Mouse (Mus musculus): ENCODE data around the gene Hsdl1. TPM values are rescaled to one million over a fixed set of nuclear protein-coding genes. Genes with fewer than 3 reads are reported as not detected.

Hsdl1 gene
- polyA plus RNA-seq (2017; shearing (Covaris generic)) = 10 to 100 TPM; 30.3 to 73.9 (median 72.5) TPM

DNA sequence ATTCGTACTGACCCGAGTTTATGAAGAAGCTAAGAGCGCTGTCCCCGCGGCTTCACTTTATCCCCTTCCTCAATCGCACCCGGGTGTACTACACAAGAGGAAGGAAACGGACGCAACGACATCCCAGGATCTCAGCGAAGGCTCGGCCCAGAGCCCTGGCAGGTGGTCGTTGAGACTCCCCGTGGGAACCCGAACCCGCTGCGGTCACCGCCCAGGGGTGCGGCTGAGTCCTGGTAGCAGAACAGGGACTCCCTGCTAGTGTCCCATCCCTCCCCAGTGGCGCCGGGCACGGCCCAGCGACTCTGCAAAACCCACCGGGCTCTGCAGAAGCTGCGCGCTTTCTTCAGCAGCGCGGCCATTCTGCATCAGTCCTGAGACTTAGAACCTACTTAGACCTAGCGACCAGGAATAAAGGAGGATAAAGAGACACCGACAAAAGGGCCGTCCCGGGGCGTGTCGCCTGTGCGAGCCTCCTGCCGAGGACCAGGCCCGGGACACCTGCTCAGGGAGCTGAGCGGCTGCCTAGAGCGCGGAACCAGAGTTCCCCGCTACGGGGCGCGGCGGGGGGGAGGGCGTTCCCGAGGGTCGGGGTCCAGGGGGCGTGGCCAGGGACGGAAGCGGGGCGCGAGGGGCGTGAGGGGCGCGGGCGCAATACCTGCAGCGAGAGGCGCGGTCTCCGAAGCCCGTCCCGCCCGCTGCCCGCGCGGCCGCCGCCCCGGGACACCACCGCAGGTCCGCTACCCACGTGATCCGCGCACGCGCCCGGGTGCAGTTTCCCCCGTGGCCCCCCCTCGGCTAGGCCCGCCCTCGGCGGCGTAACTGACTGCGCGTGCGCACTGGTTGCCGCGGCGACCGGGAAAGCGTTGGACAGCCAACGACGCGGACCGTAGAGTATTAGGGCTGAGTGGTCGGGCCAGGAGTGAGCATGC, at the start of gene Hsdl1, which contains the start of gene Dnaaf1:
Gene Hsdl1, minus strand, starts transcription at position 747 of the 929 bp plus-strand sequence.
Gene Dnaaf1, plus strand, starts transcription at position 799 of the 929 bp plus-strand sequence.
- ATAC-seq = peak; percentile 69

DNA sequence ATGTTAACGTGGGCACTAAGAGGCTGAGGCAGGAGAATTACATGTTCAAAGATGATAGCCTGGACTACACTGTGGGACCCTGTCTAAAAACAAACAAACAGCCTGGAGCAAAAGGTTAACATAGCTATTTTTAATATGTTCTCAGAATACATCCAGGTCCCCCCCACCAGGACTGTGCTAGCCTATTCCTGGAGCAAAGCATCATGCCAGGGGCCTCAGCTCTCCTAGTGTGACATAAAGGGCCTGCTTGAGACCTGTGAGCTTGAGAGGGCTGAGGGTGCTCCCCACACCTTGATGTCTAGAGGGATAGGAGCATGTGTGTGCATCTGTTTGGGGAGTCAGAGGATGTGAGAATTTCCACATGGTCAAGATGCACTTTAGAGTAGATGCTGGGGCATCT, 48.8 kb upstream of the Hsdl1 start:
- no peak for ATAC-seq

DNA sequence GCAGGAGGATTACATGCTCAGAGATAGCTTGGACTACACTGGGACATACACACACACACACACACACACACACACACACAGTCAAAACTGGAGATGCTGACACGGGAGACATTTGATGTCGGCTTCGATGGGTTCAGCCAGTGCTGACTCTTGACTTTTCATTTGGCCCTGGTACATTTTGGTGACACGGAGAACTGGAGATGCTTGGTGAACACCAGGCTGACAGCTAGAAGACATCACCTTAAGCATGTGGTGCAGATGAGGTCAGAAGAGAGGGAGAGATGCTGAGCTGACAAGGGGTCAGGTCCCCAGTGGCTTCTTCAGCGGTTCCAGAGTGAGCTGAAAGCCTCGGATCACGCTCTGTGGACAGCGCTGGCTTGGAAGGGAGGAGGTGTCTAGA, 48.1 kb upstream of the Hsdl1 start:
- ATAC-seq = no peak

DNA sequence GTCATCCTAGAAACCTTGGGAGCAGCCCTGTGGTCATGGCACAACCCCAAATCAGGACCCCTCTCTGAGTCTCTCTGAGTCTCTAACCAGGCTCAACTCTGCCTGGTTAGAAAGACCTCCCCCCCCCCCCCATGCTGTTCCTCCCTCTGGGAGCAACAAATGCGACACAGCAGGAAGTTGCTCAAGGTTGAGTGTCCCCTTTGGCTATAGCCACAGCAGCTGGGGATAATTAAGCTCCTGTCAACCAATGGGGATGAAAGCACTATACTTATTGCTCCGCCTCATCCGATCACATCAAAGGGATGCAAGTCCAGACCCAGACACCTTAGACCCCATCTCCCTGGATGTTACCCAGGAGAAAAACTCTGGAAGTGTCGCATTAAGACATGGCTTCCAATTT, 47.6 kb upstream of the Hsdl1 start:
- no peak for ATAC-seq

DNA sequence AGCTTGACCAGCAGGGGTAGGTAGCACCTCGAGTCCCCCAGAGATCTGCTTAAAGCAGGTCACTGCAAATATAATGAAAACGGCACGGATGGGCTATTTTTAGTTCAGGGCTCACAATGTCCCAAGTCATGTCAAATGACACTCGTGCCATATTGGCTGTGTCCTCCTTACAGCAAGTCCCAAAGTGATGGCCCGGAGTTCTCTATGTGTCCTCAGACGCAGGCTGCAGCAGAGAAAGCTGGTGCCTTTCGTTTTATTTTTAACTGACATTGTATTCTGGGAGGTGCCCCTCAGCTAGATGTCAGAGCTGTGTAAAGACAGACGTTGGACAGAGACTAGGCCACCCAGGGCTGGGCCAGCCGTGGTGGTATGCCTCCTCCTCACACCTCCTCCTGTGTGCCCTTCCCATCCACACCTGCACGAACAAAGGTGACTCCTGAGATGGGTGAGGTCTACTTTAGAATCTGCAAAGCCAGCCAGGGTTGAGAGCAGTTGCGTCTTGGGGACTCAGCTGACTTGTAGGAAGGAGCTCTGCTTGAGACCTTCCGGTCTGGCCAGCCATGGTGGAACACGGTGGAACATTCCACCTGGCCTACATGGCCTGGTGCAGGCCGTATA, 46.0 kb upstream of the Hsdl1 start:
- no peak for ATAC-seq

DNA sequence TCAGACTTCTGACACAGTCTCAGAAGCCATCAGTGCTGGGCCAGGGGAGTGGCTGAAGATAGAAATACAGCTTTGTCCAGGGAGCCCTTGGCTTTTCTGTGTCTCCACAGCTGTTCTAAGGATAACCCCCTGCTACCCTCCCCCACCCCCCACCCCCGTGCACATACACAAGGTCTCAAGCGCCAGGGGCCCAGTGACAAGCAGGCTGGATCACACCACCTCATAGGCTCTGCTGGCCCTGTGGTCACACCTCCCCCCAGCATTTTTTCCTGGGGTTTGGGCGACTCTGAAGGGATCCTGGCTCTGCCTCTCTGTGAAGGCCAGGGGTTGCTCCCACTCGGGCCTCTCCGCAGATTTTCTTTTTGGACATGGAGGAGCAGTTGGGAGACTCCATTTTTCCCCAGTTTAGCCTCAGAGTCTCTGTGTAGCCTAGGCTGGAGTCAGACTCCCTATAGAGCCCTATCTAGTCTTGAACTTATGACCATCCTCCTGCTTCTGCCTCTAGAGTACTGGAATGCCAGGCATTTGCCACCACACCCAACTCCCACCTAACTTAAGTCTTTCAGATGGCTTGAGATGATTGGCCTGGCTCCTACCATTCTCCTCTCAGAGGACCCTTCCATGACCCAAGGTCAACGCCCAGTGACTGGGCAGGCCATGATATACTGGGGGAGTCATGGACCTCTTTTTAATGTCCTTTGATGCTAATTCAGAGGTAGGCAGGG, 45.3 kb upstream of the Hsdl1 start:
- no peak for ATAC-seq

DNA sequence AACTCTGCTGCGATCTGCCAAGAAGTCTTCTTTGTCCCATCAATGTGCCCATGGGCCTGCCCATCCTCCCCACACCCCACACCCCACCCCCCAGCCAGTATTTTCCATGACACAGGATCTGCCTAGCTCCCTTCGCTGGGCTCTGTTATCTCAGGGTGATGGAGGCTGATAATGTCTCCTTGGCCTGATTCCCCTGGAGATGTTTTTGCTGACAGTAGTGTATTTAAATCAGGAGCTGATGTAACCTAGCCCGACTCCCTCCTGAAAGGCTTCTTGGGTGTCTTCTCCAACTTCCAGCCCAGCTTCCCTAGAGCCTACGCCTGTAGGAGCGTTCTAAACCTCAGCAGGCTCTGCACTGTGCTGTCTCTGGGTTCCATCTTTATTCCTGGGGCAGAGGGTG, 43.9 kb upstream of the Hsdl1 start:
- ATAC-seq = no peak

DNA sequence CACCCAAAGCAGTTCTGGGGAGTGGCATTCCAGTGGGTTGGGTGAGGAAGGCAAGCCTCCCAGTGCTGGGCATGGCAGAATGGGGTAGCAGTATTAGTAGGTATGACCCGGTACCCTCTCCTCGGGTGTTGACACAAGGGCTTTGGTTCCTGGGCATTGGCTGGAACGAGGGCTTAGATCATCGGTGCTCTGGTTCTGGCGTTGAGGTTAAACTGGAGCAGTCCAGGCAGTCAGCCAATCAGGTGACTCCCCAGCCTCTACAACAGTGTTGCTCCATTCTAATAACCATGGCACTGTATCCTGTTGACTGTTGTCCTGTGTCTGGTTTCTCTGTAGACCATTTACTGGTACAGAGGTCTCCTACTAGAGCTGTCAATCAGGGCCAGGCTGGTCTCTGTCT, 42.6 kb upstream of the Hsdl1 start:
- ATAC-seq = no peak

DNA sequence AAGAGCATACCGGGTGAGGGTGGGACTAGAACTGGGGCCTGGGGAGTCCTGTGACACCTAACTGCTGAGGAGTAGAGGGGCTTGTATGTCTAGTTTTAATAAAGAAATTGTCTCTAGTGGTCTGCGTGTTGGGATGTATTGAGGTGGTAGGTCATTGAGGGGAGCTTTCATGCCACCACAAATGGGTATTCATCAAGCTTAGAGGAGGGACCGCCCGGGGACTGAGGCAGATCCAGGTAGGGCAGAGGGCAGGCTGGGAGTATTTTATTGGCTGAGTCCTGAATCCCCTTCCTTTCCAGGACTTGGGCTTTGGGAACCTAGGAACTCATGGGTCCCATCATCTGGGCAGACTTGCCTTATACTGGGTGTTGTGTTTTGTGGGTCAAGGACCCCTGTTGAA, 41.8 kb upstream of the Hsdl1 start:
- ATAC-seq = no peak

DNA sequence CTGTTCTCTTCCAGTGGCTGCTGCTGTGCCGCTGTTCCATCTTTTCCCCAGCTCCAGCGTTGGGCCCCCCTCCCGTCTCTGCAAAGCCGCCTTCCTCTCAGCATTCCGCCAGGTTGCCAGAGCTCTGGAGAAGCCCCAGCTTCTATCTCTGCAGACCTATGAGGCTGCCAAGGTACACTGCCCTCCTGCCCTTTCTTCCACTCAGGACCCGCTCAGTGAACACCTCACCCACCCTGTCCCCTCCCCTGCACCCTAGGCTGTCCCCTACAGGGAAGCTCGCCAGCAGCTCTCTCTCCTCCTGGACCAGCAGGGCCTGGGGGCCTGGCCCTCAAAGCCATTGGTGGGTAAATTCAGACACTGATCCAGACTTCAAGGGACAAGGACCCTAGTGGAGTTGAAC, 41.4 kb upstream of the Hsdl1 start:
- no peak for ATAC-seq

DNA sequence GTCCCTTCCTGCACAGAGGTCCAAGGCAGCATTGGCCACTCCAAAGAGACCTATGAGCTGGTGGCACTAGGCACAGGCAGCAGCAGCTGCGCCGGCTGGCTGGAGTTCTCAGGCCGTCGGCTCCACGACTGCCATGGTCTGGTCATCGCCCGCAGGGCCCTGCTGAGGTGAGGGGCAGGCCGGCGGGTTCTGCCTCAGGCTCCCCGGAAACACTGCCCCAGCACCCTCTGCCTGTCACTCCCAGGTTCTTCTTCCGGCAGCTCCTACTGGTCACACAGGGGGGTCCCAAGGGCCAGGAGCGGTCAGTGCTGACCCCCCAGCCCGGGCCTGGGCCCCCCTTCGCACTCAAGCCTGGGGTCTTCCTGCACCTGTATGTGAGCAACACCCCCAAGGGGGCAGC, 40.1 kb upstream of the Hsdl1 start:
- no peak for ATAC-seq

DNA sequence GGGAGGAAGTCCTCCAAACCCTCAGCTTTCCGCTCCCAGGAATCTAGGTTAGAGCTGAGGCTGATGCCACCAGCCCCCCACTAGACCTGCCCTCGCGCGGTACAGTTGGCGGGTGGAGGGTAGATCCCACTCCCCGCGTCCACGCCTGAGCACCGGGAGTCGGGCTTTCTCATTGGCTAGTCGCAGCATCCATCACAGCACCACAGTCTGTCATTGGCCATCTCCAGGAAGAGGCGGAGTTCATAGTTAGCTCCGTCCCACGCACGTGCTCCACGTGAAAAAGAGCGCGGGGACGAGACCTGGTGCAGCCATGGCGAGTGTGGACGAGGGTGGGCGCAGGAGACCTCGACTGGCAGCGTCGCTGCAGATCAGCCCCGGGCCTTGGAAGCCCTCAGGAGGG, 37.5 kb upstream of the Hsdl1 start, which contains the start of gene Adad2:
Gene Adad2, plus strand, starts transcription at position 277 of the 400 bp plus-strand sequence.
- ATAC-seq = no peak

DNA sequence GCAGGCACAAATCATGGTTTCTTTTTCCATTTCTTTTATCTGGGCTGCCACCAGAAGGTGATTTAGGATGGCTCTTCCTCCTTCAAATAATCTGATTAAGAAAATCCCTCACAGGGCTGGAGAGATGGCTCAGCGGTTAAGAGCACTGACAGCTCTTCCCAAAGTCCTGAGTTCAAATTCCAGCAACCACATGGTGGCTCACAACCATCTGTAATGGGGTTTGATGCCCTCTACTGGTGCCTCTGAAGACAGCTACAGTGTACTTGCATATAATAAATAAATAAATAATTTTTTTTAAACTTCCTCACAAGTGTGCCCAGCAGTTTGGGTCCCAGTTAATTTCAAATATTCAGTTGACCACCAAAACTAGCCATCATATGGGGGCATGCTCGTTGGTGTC, 31.2 kb upstream of the Hsdl1 start:
- no peak for ATAC-seq

DNA sequence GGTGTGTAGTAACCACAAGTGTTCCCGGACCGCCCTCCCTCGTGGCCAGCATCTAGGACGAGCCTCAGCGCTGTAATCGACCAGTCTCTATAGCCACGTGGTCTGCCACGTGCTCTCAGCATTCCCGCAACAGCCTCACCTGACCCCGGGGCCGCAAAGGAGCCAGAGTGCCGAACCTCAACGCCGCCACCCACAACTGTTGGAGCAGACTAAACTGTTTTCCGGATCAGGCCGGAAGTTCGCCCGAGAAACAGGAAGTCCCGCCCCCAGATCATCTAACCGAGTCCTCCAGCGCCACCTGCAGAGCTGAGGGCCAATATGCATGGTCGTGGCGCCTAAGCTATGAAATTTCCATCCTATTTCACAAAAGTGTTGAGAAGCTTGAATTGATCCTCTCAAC, 30.0 kb upstream of the Hsdl1 start, which contains the start of gene Taf1c:
Gene Taf1c, minus strand, starts transcription at position 227 of the 400 bp plus-strand sequence.
- peak; percentile 98 for ATAC-seq

DNA sequence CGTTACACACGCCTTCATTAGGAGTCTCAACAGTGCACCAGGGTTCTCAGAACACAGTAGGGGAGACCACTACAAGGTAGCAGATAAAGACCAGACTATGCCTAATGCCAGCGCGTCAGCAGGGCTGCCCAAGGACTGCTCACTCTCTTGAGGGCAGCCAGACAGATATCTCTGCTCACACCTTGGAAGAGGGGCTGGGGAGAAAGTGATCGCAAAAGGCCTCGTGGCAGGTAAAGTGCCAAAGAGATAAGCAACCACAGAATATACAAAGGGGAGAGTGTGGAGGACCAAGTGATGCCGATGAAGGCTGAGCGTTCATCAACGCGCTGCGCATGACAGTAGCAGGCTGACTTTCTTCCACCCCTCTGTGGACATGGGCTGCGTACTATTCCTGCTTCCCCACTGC, 29.4 kb upstream of the Hsdl1 start:
- ATAC-seq = no peak

DNA sequence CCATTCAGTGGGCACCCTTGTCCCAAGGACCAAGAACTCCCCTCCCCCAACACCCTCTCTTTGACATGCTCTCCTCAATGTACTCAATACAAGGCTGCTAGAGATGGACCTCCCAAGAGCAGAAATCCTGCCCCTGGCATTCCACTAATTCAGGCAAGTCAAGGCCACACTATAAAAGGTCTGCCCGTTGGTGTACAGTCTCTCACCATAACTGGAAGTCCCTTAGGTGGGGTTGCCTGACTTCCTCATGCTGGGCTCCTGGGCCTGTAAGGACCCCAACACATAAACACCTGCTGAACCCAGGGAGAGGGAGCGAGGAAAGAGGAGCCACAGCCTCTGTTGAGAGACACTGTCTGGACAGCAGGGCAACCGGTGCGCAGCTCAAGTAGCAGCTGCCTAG, 28.8 kb upstream of the Hsdl1 start:
- no peak for ATAC-seq

DNA sequence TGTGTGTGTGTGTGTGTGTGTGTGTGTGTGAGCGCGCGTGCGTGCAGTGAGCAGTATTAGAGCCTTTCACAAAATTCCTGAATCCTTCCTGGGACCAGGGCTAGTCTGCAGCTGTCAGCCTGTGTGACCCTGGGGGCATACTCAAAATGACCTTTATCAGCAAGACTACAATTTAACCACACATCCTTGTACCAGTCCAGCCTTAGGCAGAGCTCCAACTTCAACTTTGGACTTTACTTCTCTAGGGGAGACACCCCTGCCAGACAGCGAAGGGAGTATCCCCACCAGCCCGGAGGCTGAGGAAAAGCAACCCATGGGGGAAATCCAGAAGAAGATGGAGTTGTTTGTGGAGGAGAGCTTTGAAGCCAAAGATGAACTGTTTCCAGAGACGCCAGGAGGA, 16.5 kb upstream of the Hsdl1 start:
- ATAC-seq = no peak

DNA sequence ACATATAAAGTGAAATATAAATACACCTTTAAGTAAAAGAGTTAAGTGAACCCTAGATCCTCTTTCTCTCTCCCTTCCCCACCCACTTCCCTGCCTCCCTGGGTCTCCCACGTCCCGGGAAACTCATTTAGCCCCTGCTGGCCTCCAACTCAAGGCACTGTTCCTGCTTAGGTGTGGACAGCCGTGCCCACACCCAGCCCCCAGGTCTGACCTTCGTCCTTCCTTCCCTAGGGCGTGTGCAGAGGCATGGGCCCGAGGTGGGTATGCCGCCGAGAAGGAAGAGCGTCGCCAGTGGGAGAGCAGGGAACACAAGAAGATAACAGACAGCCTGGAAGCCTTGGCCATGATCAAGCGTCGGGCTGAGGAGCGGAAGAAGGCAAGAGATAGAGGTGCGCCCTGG, 15.4 kb upstream of the Hsdl1 start:
- ATAC-seq = no peak

DNA sequence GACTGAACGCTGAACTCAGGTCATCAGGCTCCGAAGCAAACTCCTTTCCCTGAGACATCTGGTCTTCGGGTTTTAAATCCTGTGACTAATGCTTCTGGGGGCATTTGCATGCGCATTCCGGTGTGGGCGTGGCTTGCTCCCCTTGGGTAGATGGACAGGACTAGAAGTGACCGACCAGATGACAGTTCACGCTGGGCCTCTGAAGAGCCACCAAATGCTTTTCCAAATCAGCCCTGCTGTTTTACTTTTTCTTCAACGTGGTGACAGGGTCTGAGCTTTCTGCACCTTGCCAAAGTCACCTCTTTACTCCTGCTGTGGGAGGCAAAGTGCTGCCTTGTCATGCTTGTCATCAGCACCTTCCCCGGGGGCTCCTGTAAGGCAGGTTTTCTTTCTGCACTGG, 13.9 kb upstream of the Hsdl1 start:
- no peak for ATAC-seq

DNA sequence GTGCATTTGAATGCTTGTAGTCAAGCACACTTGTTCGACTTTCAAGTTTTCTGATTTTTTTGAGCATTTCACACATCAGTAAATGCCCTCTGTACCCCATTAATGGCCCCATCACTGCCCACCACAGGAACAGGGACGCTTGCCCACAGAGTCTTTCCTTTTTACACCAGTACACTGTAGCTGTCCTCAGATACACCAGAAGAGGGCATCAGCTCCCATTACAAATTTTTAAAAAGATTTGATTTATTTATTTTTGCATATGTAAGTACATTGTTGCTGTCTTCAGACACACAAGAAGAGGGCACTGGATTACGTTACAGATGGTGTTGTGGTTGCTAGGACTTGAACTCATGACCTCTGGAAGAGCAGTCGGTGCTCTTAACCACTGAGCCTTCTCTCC, 13.3 kb upstream of the Hsdl1 start:
- ATAC-seq = no peak

DNA sequence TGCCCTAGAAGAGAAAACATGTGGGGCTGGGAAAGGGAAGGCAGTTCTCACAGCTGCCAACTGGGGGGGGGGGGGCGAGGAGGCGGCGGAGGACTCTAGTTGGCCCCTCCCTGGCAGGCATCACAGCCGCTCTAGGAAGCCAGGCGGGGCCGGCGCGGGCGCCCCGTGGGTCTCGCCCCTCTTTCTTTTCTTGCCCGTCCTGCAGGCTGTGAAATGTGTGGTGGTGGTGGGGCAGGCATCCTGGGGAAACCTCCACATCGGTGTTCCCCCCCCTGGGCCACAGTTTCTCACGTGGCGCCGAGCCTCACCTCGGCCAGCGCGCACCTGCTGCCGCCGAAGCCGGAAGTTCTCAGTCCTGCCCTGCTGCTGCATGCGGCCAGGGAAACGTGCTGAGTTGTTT, 10.9 kb upstream of the Hsdl1 start:
- peak; percentile 92 for ATAC-seq

DNA sequence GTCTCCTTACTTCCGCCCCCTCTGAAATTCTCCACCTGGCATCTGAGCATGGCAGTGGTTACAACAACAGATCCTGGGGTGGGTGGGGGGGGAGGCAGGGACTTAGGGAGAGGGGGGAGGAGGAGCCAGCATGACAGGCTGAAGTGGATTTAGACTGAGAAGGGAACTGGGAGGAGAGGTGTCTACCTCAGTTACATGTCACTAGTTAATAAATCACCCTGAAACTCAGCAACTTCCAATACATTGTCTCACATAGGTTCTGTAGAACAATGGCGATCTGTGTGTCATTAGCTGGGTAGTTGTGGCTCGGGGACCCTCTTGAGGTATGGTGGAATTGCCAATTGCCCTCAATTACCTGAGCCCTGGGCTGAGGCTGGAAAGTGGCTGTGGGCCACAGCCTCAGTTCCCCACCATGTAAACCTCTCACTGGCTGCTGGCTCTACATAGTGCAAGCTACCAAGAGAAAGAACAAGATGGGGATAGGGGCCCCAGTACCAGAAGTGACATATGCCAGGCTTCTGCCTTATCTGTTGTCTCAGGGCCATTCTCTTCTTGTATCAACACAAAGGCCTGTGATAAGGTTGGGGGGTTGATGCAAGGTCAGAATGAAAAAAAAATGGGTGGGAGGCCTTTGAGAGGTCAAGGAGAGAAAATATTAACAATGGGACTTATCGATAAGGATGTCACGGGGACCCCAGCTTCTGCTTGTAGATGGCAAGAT, 5.6 kb upstream of the Hsdl1 start:
- ATAC-seq = no peak

DNA sequence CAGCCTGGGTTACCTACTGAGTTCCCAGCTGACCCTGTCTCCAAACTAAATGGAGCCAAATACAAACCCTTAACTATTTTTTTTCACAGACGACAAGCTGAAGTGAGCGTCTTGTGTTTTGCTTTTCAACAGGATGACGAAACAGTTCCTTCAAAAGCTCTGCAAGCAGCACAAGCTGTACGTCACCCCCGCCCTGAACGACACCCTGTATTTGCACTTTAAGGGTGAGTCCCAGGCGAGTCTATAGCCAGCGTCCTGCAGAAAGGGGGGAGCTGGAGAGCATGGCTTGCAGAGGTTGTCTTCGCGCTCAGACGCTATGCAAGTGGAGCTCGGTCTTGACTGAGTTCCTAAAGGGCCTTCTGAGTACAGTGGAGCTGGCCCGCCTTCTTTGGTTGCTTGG, 4.1 kb upstream of the Hsdl1 start:
- no peak for ATAC-seq
